Mouse (Mus musculus): ENCODE data around the gene Doxl2. TPM values are rescaled to one million over a fixed set of nuclear protein-coding genes. Genes with fewer than 3 reads are reported as not detected.
A peak's percentile ranks its signal among the peaks of the same experiment; 100 is the strongest.

Gene Doxl2
- polyA plus RNA-seq, 1 experiment from 2014 or later, result not detected

DNA sequence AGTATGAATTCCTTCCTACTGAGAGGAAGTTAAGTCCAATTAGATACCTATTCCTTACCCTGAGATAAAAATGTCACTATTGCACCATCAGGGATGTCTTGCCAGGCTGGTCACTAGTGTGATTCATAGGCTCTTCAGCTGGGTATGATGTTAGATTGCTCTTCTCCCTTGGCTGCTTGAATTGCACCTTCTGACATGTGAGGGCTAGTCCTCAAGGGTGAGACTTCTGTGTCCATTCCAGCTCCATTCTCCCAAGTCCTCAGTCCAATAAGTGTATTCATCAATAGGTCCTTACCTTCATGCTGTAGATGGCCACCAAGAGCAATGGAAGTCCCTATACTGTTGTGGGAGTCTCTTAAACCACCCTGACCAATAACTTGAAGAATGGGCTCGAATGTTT lies 4.9 kb downstream of the Doxl2 start:
- 59% methylated on average over 1 of the region's 1 CpGs for WGBS
- Histone ChIP-seq H3K27ac (replicated peaks) (no peak overlapping the region), H3K9me3 (no peaks in the 10 kb centered on the region), H3K27me3 (no peaks in the 10 kb centered on the region), H3K4me1 (replicated peaks) (no peaks in the 10 kb centered on the region), H3K9ac (no peak overlapping the region), H3K4me2 (no peak overlapping the region), H3K36me3 (no peaks in the 10 kb centered on the region), H3K4me3 (no peak overlapping the region)
- ATAC-seq (ENCODE audit: low FRiP score, low read depth), result no peak

DNA sequence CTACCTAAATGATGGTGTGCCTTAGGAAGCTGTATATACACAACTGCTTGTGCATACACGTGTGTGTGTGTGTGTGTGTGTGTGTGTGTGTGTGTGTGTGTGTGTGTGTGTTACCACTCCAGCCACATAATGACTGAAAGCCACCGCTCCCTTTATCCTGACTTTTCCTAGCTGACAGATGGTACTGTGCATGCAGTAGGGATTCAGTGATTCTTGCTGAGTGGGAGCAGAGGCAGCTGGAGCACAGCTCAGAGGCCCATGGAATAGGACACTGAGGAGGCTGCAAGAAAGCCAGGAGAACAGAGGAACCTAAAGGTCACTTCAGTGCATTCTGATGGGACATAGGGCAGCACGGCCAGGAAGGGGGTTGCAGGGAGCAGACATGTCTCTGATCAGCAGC lies 7.5 kb downstream of the Doxl2 start:
- 69% methylated on average over 3 of the region's 3 CpGs for WGBS
- no peak overlapping the region for H3K27ac ChIP-seq (replicated peaks)
- no peak overlapping the region for H3K4me2 ChIP-seq
- no peaks in the 10 kb centered on the region for H3K9me3 ChIP-seq
- H3K36me3 ChIP-seq, result no peaks in the 10 kb centered on the region
- no peak overlapping the region for H3K9ac ChIP-seq
- ATAC-seq (ENCODE audit: low FRiP score, low read depth), result no peak
- H3K4me3 ChIP-seq, result no peak overlapping the region
- no peaks in the 10 kb centered on the region for H3K27me3 ChIP-seq
- H3K4me1 ChIP-seq (replicated peaks), result no peaks in the 10 kb centered on the region

DNA sequence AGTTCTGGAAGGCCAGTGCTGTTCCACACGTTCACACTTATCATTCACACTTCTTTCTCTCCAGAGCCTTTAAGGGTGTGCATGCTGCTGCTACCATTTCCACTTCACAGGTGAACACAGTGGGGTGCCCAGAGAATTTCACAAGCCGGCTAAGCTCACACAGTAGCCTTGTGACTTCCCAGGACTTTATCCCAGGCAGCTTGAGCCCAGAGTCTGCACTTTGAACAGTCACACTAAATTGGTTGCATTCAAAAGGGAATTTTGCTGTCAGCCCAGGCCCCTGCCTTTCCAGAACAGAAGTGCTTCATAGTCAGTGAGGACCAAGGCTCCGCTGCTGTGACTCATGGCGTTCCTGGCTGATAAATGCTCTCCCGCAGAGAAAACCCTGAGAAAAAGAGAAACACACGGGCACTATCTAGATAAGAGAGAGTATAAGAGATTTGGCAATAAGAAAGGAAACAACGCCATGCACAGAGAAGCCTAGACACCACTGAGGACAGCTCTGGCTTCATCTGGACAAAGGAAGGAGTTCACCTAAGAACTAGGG lies 11.8 kb downstream of the Doxl2 start, which contains the start of gene Svs1:
TSS of gene Svs1 (plus strand) at position 418 of the 547 bp plus-strand sequence.
- Histone ChIP-seq H3K4me2 (no peak within 1 kb of the TSS), H3K4me3 (no peak within 1 kb of the TSS), H3K36me3 (no peaks in the 10 kb centered on the region), H3K27ac (replicated peaks) (no peak within 1 kb of the TSS), H3K9ac (no peak within 1 kb of the TSS), H3K9me3 (no peaks in the 10 kb centered on the region), H3K4me1 (replicated peaks) (no peaks in the 10 kb centered on the region), H3K27me3 (no peaks in the 10 kb centered on the region)
- 66% methylated on average over 7 of the region's 7 CpGs for WGBS
- no peak for ATAC-seq (ENCODE audit: low FRiP score, low read depth)

DNA sequence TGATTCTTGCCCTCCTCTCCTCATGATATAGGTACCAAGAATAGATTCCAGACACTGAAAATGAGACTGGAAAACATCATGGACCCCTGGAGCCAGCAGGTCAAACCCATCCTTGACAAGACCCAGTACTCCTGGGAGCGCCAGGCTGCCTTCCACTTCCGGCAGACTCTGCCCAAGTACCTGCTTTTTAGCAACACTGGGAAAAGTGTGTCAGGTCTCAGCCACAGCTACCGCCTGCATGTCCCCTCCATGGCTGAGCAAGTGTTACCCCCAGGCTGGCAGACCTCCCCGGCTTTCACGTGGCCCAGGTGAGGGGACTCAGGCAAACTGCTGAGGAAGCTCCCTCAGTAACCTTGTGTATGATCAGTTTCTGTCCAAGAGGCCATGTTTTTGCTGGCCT lies 15.2 kb downstream of the Doxl2 start:
- Histone ChIP-seq H3K9ac (no peak overlapping the region), H3K9me3 (no peaks in the 10 kb centered on the region), H3K4me1 (replicated peaks) (no peaks in the 10 kb centered on the region), H3K27me3 (no peaks in the 10 kb centered on the region), H3K4me2 (no peak overlapping the region), H3K27ac (replicated peaks) (no peak overlapping the region), H3K36me3 (no peaks in the 10 kb centered on the region), H3K4me3 (no peak overlapping the region)
- ATAC-seq (ENCODE audit: low FRiP score, low read depth), result no peak
- 98% methylated on average over 5 of the region's 5 CpGs for WGBS

DNA sequence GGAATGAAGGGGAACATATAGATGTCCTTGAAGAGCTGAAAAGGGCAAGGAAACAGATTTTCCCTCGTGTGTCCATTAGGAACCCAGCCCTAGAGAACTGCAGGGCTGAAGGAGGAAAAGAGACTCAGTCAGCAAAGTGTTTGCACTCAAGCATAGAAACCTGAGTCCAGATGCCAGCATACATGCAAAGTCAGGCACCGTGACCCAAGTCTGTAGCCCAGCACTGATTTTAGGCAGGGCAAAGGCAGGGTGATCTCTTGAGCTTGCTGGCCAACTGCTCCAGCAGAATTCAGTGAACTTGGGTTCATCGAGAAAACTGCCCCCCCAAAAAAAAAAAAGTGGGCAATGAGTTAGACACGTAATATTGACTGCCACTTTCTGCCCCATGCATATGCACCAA lies 17.2 kb downstream of the Doxl2 start:
- Histone ChIP-seq H3K4me3 (no peak overlapping the region), H3K36me3 (no peaks in the 10 kb centered on the region), H3K27ac (replicated peaks) (no peak overlapping the region), H3K27me3 (no peaks in the 10 kb centered on the region), H3K9me3 (no peaks in the 10 kb centered on the region), H3K9ac (no peak overlapping the region), H3K4me1 (replicated peaks) (no peaks in the 10 kb centered on the region), H3K4me2 (no peak overlapping the region)
- ATAC-seq (ENCODE audit: low FRiP score, low read depth), result no peak
- WGBS, result 84% methylated on average over 4 of the region's 4 CpGs

DNA sequence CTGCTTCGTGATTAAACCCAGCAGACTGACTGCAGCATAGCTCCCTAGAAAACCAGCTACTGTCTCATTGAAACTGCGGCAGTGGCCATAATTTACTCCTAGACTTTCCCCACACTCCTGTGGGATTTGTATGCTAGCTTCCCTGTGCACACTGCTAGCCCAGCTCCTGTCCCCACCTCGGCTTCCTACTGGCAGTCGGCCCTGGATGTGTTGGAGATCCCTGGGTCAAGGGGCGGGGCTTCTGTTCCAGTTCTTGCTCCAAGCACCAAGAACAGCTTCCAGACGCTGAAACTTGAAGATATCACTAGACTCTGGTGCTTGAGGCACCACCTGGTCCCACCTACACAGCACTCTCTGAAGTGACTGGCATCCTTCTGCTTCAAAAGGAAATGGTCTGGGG lies 23.4 kb downstream of the Doxl2 start:
- no peaks in the 10 kb centered on the region for H3K36me3 ChIP-seq
- H3K4me2 ChIP-seq, result no peak overlapping the region
- H3K9ac ChIP-seq, result no peak overlapping the region
- no peak for ATAC-seq (ENCODE audit: low FRiP score, low read depth)
- 77% methylated on average over 6 of the region's 6 CpGs for WGBS
- no peaks in the 10 kb centered on the region for H3K9me3 ChIP-seq
- no peak overlapping the region for H3K4me3 ChIP-seq
- H3K27me3 ChIP-seq, result no peaks in the 10 kb centered on the region
- H3K4me1 ChIP-seq (replicated peaks), result no peaks in the 10 kb centered on the region
- no peak overlapping the region for H3K27ac ChIP-seq (replicated peaks)

DNA sequence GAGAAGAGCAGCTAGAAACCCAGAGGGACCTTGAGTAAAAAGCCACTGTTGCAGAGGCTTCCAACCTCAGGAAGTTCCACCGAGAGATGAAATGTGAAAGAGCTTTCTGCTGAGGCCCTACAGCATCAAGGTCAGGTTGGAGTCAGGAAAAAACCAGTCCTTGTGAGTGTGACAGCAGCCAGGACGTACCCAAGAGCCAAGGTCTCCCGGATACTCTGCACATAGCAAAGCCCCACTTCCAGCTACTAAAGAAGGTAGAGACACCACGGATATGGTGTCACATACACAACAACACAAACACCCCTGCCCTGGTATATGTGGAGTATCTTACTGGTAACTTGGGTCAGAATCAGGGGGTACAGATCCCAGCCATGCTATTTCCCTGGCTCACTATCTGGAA lies 24.0 kb downstream of the Doxl2 start:
- no peaks in the 10 kb centered on the region for H3K27me3 ChIP-seq
- H3K4me3 ChIP-seq, result no peak overlapping the region
- H3K36me3 ChIP-seq, result no peaks in the 10 kb centered on the region
- H3K9me3 ChIP-seq, result no peaks in the 10 kb centered on the region
- H3K4me2 ChIP-seq, result no peak overlapping the region
- no peak overlapping the region for H3K27ac ChIP-seq (replicated peaks)
- H3K9ac ChIP-seq, result no peak overlapping the region
- ATAC-seq (ENCODE audit: low FRiP score, low read depth), result no peak
- WGBS, result 92% methylated on average over 4 of the region's 4 CpGs
- no peaks in the 10 kb centered on the region for H3K4me1 ChIP-seq (replicated peaks)

DNA sequence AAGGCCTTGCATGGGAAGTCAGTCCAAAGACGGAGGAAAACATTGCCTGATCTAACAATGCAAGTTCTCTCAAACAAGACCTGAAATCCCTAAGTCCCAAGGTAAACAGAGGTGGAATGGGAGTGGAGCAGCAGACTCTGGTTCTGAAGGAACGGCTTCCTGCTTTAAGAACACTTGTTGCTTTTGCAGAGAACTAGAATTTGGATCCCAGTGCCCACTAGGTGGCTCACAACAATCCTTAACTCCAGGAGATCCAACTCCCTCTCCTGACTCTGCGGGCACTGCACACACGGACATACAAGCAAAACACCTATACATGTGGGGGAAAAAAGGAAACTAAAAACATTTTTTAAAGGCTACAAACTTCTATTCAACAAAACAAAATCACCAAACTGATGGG lies 28.6 kb downstream of the Doxl2 start:
- Histone ChIP-seq H3K4me1 (replicated peaks) (peaks cover 3% of the 10 kb centered on the region), H3K27me3 (no peaks in the 10 kb centered on the region), H3K36me3 (no peaks in the 10 kb centered on the region), H3K9ac (no peak overlapping the region), H3K4me3 (no peak overlapping the region), H3K4me2 (no peak overlapping the region), H3K27ac (replicated peaks) (no peak overlapping the region), H3K9me3 (no peaks in the 10 kb centered on the region)
- WGBS, result 50% methylated on average over 4 of the region's 4 CpGs
- ATAC-seq (ENCODE audit: low FRiP score, low read depth), result no peak

DNA sequence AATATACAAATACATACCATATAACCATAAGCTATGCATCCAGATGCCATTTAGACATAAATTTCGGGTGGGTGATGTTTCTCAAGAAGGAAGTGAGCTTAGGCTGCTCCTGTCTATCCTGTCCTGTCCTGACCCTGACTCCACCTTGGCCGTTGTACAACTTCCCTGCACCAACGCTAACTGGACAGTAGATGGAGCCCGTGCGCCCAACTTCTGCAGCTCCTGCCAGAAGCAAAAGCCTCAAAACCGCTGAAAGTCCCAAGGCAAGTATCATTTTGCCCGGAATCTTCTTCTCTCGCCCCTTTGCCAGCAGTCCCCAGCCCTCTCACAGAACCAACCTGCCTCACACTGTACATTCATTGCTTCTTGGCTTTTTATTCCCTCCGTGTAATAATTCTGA lies 33.2 kb downstream of the Doxl2 start:
- Histone ChIP-seq H3K4me1 (replicated peaks) (peaks cover 7% of the 10 kb centered on the region), H3K36me3 (no peaks in the 10 kb centered on the region), H3K27ac (replicated peaks) (no peak overlapping the region), H3K9me3 (no peaks in the 10 kb centered on the region), H3K4me3 (peak overlapping the region; percentile 22), H3K27me3 (no peaks in the 10 kb centered on the region), H3K9ac (no peak overlapping the region), H3K4me2 (peak overlapping the region; percentile 52)
- WGBS, result 2% methylated on average over 9 of the region's 9 CpGs
- peak; percentile 59; the same call in 1 of the 2 replicates for ATAC-seq (ENCODE audit: low FRiP score, low read depth)

DNA sequence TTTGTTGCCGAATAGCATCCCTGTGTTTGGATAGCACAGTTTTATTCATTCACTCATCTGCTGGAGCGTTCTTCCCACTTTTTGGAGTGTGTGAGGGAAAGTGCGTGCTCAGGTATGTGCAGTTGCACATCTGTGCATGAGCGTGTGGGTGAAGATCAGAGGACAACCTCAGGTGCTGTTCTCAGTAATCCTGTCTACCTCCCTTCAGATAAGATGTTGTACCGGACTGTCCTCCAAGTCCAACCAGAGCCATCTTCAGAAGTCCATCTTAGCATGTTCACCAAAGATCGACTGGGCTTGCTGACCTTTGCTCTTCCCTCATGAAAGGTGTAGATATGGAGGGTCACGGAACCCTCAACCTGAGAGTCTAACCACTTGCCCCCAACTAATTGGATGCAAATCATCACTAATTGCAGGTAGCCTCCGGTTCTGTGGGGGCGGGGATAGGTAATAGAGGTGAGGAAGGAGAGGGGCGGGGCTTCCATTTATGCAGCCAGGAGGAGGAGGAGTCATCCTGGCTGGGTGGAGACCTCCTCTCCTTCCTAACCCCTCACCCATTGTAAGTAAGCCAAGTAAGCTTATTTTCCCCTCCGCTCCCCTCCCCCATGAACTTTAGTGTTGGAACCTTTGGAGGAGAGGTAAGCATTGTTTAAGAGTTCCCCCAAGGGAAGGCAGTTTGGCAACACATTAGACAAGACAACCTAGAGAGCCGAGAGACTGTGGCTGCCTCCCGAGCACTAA lies 33.8 kb downstream of the Doxl2 start:
- no peak for ATAC-seq (ENCODE audit: low FRiP score, low read depth)
- no peaks in the 10 kb centered on the region for H3K27me3 ChIP-seq
- WGBS, result 31% methylated on average over 13 of the region's 13 CpGs
- H3K4me2 ChIP-seq, result peak overlapping the region; percentile 52
- no peak overlapping the region for H3K9ac ChIP-seq
- H3K4me3 ChIP-seq, result peak overlapping the region; percentile 22
- H3K9me3 ChIP-seq, result no peaks in the 10 kb centered on the region
- peaks cover 7% of the 10 kb centered on the region for H3K4me1 ChIP-seq (replicated peaks)
- no peak overlapping the region for H3K27ac ChIP-seq (replicated peaks)
- H3K36me3 ChIP-seq, result no peaks in the 10 kb centered on the region

DNA sequence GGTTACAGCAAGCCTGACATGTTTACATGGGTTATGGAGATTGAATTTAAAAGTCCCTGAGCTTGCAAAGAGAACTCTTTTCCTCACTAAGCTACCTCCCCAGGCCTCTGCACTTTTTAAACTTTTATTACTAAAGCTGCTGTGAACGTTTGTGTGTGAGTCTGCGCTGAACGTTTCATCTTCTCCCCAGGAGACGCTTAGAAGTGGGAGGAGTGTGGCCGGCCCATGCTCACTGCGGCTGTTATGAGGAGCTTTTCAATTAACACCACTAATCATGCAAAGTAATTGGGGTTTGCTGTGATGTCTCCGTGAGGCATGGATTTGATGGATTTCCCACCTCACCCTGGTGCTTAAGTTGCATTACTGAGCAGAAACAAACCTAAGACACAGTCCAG lies 34.4 kb downstream of the Doxl2 start:
- no peak overlapping the region for H3K4me3 ChIP-seq
- 40% methylated on average over 7 of the region's 7 CpGs for WGBS
- peaks cover 7% of the 10 kb centered on the region for H3K4me1 ChIP-seq (replicated peaks)
- no peaks in the 10 kb centered on the region for H3K9me3 ChIP-seq
- ATAC-seq (ENCODE audit: low FRiP score, low read depth), result no peak
- H3K27ac ChIP-seq (replicated peaks), result no peak overlapping the region
- H3K4me2 ChIP-seq, result peak overlapping the region; percentile 52
- no peaks in the 10 kb centered on the region for H3K36me3 ChIP-seq
- H3K27me3 ChIP-seq, result no peaks in the 10 kb centered on the region
- no peak overlapping the region for H3K9ac ChIP-seq

DNA sequence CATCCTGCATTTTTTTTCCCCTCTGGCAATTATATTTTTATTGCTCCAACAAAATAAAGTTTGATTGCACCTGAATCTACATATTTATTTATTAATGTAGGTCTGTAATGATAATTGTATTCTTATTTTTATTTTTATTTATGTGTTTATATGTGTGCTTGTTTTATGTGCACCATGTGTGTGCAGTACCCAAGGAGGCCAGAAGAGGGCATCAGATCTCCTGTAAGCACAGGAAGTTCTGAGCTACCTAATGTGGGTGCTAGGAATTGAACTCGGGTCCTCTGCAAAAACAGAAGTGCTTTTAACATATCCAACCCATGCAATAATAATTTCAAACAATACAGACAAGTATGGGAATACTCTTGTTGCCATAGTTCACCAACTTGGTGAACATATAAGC lies 34.9 kb downstream of the Doxl2 start:
- Histone ChIP-seq H3K36me3 (no peaks in the 10 kb centered on the region), H3K27ac (replicated peaks) (no peak overlapping the region), H3K9ac (no peak overlapping the region), H3K4me1 (replicated peaks) (peaks cover 7% of the 10 kb centered on the region), H3K4me3 (no peak overlapping the region), H3K27me3 (no peaks in the 10 kb centered on the region), H3K9me3 (no peaks in the 10 kb centered on the region), H3K4me2 (no peak overlapping the region)
- WGBS, result 82% methylated on average over 1 of the region's 1 CpGs
- ATAC-seq (ENCODE audit: low FRiP score, low read depth), result no peak

DNA sequence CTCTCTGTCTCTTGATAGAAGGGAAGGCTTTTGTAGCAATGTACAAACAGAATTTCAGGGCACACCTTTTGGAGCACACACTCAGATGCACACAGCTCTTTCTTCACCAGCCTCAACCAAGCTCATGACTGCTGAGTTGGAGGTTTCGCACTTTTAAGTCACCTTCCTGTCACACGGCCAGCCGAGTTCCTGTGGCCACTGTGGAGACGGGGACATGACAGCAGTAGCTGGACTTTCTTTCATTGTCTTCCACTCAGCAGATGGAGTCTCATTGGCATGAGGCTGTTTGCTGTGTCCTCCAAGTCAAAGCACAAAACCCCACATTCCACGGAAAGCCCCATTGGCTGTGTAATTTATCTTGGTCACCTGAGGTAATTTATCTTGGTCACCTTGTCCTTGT lies 36.4 kb downstream of the Doxl2 start:
- Histone ChIP-seq H3K36me3 (no peaks in the 10 kb centered on the region), H3K4me3 (no peak overlapping the region), H3K4me1 (replicated peaks) (peaks cover 7% of the 10 kb centered on the region), H3K4me2 (no peak overlapping the region), H3K9ac (no peak overlapping the region), H3K27me3 (no peaks in the 10 kb centered on the region), H3K9me3 (no peaks in the 10 kb centered on the region), H3K27ac (replicated peaks) (no peak overlapping the region)
- WGBS, result 79% methylated on average over 5 of the region's 5 CpGs
- no peak for ATAC-seq (ENCODE audit: low FRiP score, low read depth)

Data from hindbrain, embryonic 15.5 days (tissue).